Mouse (Mus musculus): ENCODE data around the gene Pi16.
"Not testable (repeated sequence)": the region's sequence is repeated elsewhere in the genome, so short reads cannot be mapped to it uniquely, and the experiment has no call there.

The Pi16 gene

DNA sequence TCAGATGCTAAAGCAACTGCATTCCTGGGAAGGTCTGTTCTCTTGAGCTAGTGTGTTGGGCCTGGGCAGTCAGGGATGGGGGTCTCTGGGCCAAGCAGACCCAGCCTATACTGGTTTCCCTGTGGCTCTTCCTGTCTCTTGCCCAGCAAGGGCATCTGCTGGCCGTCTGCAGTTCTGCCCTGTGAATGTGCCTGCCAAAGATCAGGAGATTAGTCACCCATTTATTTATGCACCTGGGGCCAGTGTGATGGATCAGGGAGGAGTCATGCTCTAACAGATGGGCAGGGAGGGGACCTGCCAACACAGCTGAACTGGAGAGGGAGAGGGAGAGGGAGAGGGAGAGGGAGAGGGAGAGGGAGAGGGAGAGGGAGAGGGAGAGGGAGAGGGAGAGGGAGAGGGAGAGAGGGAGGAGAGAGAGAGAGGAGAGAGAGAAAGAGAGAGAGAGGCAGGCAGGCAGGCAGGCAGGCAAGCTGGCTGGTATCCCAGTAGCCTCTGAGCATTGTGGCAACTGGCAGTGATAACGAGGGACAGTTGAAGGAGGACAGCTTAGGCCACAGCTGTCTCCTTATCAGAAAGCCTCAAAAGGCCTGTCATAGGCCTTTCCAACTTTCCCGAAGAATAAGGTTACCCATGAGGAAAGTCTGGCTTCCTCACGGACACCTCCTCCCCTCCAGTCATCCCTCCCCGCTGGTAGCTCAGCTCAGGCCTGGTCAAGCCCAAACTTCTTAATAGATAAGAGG is 13.4 kb downstream of the Pi16 start:
- no peak for DNase-seq (ENCODE audit: low read depth, low spot score)

DNA sequence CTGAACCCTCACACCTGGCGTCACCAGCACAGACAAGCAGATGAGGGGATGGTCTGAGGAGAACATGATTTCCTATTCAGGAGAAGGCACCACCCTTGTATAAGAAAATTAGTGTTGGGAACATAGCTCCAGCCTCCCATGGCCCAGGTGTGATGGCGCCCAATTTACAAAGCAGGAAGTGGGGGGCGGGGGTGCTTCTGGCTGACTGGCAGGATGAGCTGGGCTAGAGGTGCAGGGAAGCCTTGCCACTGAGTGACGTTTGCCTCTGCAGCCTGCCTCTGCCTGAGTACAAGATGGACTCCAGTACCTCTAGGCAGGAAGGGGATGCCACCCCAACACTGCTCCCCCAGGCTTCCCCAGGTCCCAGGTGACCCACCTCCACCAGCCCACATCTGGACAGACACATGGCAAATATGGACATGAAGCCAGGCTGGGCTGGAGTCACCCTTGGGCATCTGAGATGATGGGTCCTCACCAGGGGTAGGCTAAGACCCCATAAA is 14.8 kb downstream of the Pi16 start:
- DNase-seq (ENCODE audit: low read depth, low spot score), result peak; percentile 38

GRCm38 (mm10) chr17:29336266-29336990 is 18.9 kb downstream of the Pi16 start:
- DNase-seq (ENCODE audit: low read depth, low spot score), result no peak

DNA sequence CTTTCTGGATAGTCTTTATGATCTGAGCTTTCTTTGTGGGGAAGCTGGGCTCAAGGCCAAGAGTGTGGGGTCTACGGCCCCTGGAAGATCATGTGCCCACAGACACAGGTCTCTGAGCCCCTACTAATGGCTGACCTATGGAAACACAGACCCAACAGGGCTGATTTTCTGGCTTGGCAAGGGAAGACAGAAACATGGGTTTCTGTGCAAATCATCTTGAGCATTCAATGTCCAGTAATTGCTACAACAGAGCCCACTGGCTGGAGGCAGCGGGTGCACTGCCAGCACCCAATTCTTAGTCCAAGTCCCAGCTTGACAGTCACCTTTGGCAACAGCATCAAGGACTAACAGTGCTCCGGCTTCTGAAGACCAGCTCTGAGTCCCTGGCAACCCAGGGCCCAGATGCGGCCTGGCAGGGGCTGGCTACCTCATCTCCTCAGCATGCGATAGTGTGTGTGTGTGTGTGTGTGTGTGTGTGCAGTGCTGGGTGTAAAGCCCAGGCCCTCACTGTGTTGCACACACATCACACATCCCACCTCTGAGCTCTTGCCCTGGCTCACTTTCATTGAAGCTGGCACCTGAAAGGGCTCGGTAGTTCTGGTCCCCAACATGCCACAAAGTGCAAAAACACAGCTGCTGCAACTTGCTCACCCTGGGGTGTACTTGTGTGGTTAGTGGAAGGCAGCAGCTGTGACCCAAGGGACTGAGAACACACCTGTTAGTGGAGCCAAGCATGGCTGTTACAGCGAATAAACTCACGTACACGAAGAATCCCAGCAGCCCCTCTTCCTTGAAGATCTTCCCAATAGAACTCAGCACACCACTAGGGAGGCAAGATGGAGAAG is 20.7 kb downstream of the Pi16 start:
- no peak for DNase-seq (ENCODE audit: low read depth, low spot score)

- DNase-seq (ENCODE audit: low read depth, low spot score), result no peak
Measured at GRCm38 (mm10) chr17:29339170-29339768, 21.8 kb downstream of the Pi16 start.

- no peak for DNase-seq (ENCODE audit: low read depth, low spot score)
Measured at GRCm38 (mm10) chr17:29340406-29341261, 23.2 kb downstream of the Pi16 start.

GRCm38 (mm10) chr17:29341591-29342003 is 24.1 kb downstream of the Pi16 start:
- peak; percentile 75 for DNase-seq (ENCODE audit: low read depth, low spot score)

DNA sequence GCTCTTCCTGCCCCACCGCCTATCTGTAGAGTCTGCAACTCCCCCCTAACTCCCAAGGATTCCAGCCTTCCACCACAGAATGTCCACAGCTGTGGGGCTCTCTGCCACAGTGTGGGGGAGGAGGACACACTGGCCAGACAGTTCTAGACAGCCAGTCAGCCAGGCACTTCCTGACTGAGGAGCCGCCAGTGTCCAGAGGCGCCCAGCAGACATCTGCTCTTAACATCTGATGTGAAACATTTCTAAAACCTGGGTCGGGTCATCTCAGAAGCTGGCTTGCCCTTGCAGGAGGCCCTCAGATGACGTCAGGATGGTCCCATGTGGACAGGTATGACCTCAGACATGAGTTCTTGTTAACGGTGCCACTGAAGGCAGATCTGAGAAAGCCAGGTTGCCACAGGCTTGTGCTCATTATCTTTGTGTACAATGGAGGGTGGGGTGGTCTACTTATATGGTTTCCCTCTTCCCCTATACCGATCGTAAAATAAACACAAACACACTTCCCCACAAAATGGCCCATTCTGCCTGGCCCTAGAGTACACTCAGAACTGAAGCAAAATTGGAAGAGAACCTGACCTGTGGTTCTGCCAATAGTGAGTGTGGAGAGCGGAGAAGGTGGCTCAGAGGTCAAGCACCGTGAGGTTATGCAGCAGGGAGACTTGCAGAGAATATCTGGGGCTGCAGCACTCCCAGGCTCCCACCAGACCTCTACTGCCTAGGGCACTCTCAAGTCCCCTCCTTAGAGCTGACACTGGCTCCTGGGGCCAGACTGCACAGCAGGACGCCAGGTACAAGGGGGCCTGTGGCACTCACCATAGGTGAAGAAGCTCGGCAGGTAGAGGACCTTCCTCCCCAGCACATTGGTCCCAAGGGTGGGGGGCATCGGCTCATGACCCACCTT is 24.8 kb downstream of the Pi16 start:
- no peak for DNase-seq (ENCODE audit: low read depth, low spot score)

GRCm38 (mm10) chr17:29343241-29343640 is 25.8 kb downstream of the Pi16 start:
- DNase-seq (ENCODE audit: low read depth, low spot score), result no peak

GRCm38 (mm10) chr17:29345272-29345671 is 27.8 kb downstream of the Pi16 start:
- no peak for DNase-seq (ENCODE audit: low read depth, low spot score)

- peak; percentile 48 for DNase-seq (ENCODE audit: low read depth, low spot score)
Measured at GRCm38 (mm10) chr17:29346496-29347125, 29.1 kb downstream of the Pi16 start.

- DNase-seq (ENCODE audit: low read depth, low spot score), result no peak
Measured at GRCm38 (mm10) chr17:29347126-29347644, 29.7 kb downstream of the Pi16 start.

DNA sequence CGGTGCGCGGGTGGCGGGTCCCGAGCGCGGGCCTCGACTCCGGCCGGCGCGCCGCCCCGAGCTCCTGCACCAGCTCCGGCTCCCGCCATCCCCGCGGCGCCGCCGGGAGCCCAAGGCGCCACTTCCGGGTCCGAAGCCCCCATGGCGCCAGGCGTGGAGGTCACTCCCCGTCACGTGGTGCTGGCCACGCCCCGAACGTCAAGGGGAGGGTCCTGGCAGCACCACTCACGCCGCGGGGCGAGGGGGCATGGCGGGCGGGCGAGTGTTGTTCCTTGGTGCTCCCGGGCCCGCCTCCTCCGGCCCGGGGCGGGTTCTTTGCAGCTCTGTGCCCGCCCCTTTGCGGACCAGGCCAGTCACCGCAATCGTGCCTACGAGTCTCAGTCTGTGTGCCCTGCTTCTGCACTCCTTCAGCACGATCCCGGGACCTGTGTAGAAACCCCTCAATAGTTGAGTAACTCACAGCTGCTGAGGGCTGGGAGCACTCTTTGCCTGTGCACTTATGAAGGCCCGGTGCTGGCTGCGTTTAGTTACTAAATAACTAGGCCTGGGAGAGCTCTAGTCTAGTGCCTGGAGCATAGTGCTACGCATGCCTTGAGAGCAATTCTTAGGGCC is 30.3 kb downstream of the Pi16 start, which contains the start of gene Mtch1:
Gene Mtch1, minus strand, starts transcription at position 290 of the 612 bp plus-strand sequence.
- DNase-seq (ENCODE audit: low read depth, low spot score), result peak; percentile 98

DNA sequence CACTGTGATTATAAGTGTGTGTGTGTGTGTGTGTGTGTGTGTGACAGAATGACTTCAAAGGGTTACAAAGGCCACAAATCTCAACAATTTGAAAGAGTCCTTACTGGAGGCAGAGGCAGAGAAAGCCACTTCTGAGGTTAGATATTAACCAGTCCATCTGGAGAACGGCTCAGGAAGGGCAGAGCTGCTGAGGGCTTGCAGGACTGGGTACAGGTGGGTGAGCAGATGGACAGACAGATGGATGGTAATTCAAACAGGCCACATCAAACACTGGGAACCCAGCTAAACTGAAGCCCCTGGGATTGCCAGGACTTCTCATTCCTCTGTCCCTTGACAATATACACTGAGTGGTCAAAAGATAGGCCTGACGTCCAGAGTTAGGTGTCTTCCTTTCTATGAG is 31.5 kb downstream of the Pi16 start:
- no peak for DNase-seq (ENCODE audit: low read depth, low spot score)

GRCm38 (mm10) chr17:29351056-29351455 is 33.6 kb downstream of the Pi16 start:
- DNase-seq (ENCODE audit: low read depth, low spot score), result not testable (repeated sequence)

DNA sequence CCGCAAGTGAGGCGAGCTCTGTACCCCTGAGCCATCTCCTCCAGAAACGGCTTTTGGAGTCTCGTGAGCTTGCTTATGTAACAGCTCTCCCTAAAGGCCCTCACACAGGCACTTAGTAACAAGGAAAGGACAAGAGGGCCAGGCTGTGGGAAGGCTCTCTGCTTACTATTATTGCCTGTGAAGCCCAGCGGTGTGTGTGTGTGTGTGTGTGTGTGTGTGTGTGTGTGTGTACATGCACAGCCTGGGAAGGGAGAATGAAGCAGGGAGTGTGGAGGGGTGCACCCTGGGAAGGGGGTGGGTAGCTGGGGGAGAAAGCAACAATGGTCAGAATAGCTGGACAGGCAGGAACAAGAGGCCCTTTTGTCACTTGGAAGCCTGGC is 38.0 kb downstream of the Pi16 start:
- no peak for DNase-seq (ENCODE audit: low read depth, low spot score)

- DNase-seq (ENCODE audit: low read depth, low spot score), result no peak
Measured at GRCm38 (mm10) chr17:29355841-29356478, 38.5 kb downstream of the Pi16 start.

DNA sequence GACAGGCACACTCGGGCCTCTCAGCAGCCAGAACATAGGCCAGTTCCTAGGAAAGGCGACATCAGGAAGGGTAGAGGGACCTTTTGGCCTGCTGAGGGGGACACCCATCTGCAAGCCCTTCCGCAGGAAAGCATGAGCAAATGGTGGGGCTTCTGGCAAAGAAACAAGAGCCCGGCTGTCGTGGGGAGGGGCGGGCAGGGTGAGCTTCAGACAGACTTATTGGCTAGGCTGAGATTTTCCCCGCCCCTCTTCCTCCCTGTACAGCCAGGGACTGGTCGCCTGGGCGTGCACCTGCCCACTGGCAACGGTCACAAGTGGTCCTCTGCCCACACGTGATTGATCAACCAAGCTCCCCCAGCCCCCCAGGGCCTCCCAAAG is 39.0 kb downstream of the Pi16 start:
- no peak for DNase-seq (ENCODE audit: low read depth, low spot score)
